16 mouse cellular contexts compared by ENCODE assay signal in genomic region chr5:75800040-75800989, GRCm38 (mm10).
DNase-seq lines count a peak whose midpoint lies in the region; ATAC-seq and TF ChIP-seq lines count a peak whose summit lies in the region.
"Had no signal": no experiment of that assay in that cellular context is flagged by ENCODE, and none has a peak within 500 bp of the region (broad histone marks: within the 10 kb centered on the region; RNA-seq: fewer than 3 reads in every experiment).

No protein-coding gene starts in this region.

- no peak for DNase-seq in forebrain, postnatal 0 days
- DNase-seq in layer of hippocampus, adult 11-12 months (ENCODE audit: low spot score), result peak; percentile 5
- no peak for DNase-seq in layer of hippocampus, adult 2 months (ENCODE audit: low spot score in 2 of 2)
- no peak for DNase-seq in G1E (ENCODE audit: low spot score)
- no peak for DNase-seq in spleen, adult 12 weeks (ENCODE audit: low spot score)
- no peak for DNase-seq in kidney, postnatal 10 days
- DNase-seq: B cell, adult 2 months; cerebellum, adult 8-10 months; heart, postnatal 36 days; kidney, adult 2 months; lung, postnatal 36 days; thymus, adult 2 months had no signal

- H3K27me3 ChIP-seq in forebrain, embryonic 12.5 days, result peaks cover 17% of the 10 kb centered on the region; the same call in 1 of the 2 replicates
- no peaks in the 10 kb centered on the region for H3K27me3 ChIP-seq in forebrain, postnatal 0 days (ENCODE audit: insufficient read depth, low read length)
- no peaks in the 10 kb centered on the region for H3K27me3 ChIP-seq in G1E (ENCODE audit: insufficient read depth, low read length)
- H3K27me3 ChIP-seq: liver, embryonic 15.5 days had no signal

- ATAC-seq in forebrain, embryonic 12.5 days (ENCODE audit: low FRiP score), result 0 out of 2 replicates have a peak, but pooled peaks have one; percentile 27
- ATAC-seq in forebrain, postnatal 0 days, result no peak
- ATAC-seq in G1E (ENCODE audit: extremely low read depth, insufficient number of reproducible peaks, low FRiP score, poor library complexity, severe bottlenecking), result peak; percentile 31; the same call in 1 of the 2 replicates
- ATAC-seq in megakaryocyte, adult 5-6 weeks (ENCODE audit: poor library complexity, severe bottlenecking), result peak; percentile 23
- ATAC-seq: activated CD4-positive, CD25-positive, alpha-beta regulatory T cell, adult 4 months had no signal

- H3K36me3 ChIP-seq in forebrain, embryonic 12.5 days (replicated peaks), result no peaks in the 10 kb centered on the region
- H3K36me3 ChIP-seq in forebrain, postnatal 0 days (ENCODE audit: insufficient read depth), result no peaks in the 10 kb centered on the region
- H3K36me3 ChIP-seq in G1E (replicated peaks), result no peaks in the 10 kb centered on the region
- H3K36me3 ChIP-seq: liver, embryonic 15.5 days had no signal

- no peak for TF ChIP-seq CTCF in forebrain, postnatal 0 days (IDR thresholded peaks at IDR 0.05; ENCODE audit: low read depth)
- TF ChIP-seq CTCF in layer of hippocampus, adult 2 months (conservative IDR thresholded peaks at IDR 0.05), result no peak; the same call in 1 of the 2 replicates
- no peak for TF ChIP-seq CTCF in G1E (IDR thresholded peaks at IDR 0.05; ENCODE audit: low read depth, low read length)

- H3K4me1 ChIP-seq in forebrain, embryonic 12.5 days, result peaks cover 7% of the 10 kb centered on the region; the same call in 1 of the 2 replicates
- H3K4me1 ChIP-seq in forebrain, postnatal 0 days (ENCODE audit: insufficient read depth), result no peaks in the 10 kb centered on the region
- H3K4me1 ChIP-seq in G1E (ENCODE audit: insufficient read depth, low read depth, low read length), result peaks cover 48% of the 10 kb centered on the region
- H3K4me1 ChIP-seq: liver, embryonic 15.5 days had no signal

- H3K9ac ChIP-seq in forebrain, embryonic 12.5 days, result no peak overlapping the region
- H3K9ac ChIP-seq in forebrain, postnatal 0 days, result no peak overlapping the region
- H3K9ac ChIP-seq: liver, embryonic 15.5 days had no signal

- WGBS in forebrain, embryonic 12.5 days, result 35% methylated on average over 18 of the region's 18 CpGs
- 22% methylated on average over 18 of the region's 18 CpGs for WGBS in forebrain, postnatal 0 days

- H3K9me3 ChIP-seq in forebrain, embryonic 12.5 days, result no peaks in the 10 kb centered on the region
- H3K9me3 ChIP-seq in forebrain, postnatal 0 days (ENCODE audit: low read length), result no peaks in the 10 kb centered on the region
- no peaks in the 10 kb centered on the region for H3K9me3 ChIP-seq in G1E (replicated peaks)
- H3K9me3 ChIP-seq: liver, embryonic 15.5 days had no signal

- H3K27ac ChIP-seq in forebrain, embryonic 12.5 days, result no peak overlapping the region
- no peak overlapping the region for H3K27ac ChIP-seq in forebrain, postnatal 0 days (ENCODE audit: low read depth, low read length)
- H3K27ac ChIP-seq in layer of hippocampus, adult 2 months, result no peak overlapping the region
- H3K27ac ChIP-seq: liver, embryonic 15.5 days had no signal

- H3K4me2 ChIP-seq in forebrain, embryonic 12.5 days, result 0 out of 2 replicates have a peak overlapping the region, but pooled peaks have one; percentile 10
- no peak overlapping the region for H3K4me2 ChIP-seq in forebrain, postnatal 0 days (ENCODE audit: low read depth)
- H3K4me2 ChIP-seq: liver, embryonic 15.5 days had no signal

- no peak overlapping the region for H3K4me3 ChIP-seq in forebrain, embryonic 12.5 days (replicated peaks)
- no peak overlapping the region for H3K4me3 ChIP-seq in forebrain, postnatal 0 days (ENCODE audit: low read depth, low read length)
- H3K4me3 ChIP-seq in layer of hippocampus, adult 2 months, result no peak overlapping the region
- no peak overlapping the region; the same call in 1 of the 2 replicates for H3K4me3 ChIP-seq in G1E (ENCODE audit: low read depth, low read length)
- H3K4me3 ChIP-seq: liver, embryonic 15.5 days had no signal
